Mouse (Mus musculus) right cerebral cortex, postnatal 4 days (tissue): ENCODE measurements around the gene Thbs3.
A peak's percentile ranks its signal among the peaks of the same experiment; 100 is the strongest.

Source experiments
- DNase-seq: peaks from one replicate; pipeline ENCODE4 v3.0.0-alpha.2; 2022

Thbs3 gene

DNA sequence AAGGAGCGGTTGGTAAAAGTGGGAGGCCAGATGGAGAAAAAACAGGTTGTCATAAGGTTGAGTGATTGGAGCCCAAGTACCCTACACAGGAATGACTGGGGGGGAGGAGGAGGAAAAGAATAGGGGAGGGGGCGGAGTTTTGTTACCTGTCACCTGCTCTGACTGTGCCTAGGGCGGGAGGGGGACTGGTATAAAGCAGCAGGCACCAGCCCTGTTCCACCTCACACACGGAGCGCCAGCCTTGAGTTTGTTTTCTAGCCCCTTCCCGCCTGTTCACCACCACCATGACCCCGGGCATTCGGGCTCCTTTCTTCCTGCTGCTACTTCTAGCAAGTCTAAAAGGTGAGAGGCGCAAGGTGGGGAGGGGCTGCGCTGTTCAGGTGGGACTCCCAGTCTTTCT is 13.9 kb downstream of the Thbs3 start, which contains the start of gene Muc1:
Muc1 (plus strand) TSS at position 222 of the 400 bp plus-strand sequence.
- no peak for DNase-seq

DNA sequence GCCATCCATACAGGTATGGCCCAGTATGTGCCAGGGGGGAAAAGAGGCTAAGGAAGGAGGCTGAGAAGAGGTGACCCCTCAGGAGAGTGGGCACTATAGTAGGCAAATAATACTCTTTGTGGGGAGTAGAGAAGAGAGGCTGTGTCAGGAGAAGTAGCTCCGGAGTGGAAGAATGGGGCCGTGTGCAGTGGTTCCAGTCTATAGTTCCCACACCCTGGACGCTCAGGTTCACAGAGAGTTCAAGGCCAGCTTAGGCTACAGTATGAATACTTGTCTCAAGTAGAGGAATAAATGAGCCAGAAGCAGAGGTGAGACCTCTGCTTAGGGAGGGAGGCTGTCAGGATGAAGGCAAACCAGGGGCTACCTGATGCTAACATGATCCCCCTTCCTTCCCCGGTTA is 14.3 kb downstream of the Thbs3 start:
- no peak for DNase-seq

DNA sequence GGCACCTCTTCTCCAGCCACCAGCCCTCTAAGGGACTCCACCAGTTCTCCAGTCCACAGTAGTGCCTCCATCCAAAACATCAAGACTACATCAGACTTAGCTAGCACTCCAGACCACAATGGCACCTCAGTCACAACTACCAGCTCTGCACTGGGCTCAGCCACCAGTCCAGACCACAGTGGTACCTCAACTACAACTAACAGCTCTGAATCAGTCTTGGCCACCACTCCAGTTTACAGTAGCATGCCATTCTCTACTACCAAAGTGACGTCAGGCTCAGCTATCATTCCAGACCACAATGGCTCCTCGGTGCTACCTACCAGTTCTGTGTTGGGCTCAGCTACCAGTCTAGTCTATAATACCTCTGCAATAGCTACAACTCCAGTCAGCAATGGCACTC is 15.6 kb downstream of the Thbs3 start:
- DNase-seq: no peak

DNA sequence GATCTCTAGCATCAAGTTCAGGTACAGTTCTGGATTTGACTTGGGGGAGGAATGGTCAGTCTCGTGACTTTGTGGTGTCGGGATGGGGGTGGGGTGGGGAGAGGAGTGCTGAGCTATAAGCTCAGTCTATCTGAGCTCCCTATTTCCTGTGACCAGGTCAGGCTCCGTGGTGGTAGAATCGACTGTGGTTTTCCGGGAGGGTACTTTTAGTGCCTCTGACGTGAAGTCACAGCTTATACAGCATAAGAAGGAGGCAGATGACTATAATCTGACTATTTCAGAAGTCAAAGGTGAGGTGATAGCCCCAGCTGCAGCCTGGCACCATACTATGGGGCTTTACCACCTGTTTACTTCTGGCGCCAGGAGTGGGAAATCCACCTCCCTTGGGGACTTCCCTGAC is 16.4 kb downstream of the Thbs3 start:
- DNase-seq: no peak

DNA sequence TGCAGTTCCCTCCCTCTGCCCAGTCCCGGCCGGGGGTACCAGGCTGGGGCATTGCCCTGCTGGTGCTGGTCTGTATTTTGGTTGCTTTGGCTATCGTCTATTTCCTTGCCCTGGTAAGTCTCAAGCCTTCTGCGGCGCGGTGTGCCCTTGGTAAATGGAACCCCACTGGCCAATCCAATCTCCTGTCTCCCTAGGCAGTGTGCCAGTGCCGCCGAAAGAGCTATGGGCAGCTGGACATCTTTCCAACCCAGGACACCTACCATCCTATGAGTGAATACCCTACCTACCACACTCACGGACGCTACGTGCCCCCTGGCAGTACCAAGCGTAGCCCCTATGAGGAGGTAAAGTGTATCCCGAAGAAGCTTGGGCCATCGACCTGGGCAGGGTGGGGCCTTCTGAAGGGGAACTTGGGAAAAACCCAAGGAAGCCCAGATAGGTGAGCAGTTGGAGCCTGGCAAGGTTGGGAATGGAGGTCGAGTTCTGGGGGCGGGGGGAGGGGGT is 16.8 kb downstream of the Thbs3 start:
- DNase-seq: no peak

DNA sequence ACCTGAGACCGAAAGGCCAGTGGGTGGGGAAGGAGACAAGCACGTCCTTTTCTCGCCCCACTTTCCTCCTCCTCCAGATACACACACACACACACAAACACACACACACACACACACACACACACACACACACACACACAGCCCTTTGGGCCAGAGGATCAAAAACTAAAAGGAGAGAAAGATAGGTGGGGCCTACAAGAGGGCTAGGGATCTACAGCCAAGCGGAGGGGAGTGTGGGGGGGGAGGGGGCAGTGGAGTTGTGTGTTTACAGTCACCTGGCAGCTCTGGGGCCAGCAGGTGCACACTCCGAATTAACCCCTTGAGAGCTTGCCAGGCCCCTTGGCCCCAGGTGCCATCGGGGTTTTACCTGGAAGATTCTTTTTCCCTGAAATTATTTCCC is 17.6 kb downstream of the Thbs3 start:
- DNase-seq: no peak

DNA sequence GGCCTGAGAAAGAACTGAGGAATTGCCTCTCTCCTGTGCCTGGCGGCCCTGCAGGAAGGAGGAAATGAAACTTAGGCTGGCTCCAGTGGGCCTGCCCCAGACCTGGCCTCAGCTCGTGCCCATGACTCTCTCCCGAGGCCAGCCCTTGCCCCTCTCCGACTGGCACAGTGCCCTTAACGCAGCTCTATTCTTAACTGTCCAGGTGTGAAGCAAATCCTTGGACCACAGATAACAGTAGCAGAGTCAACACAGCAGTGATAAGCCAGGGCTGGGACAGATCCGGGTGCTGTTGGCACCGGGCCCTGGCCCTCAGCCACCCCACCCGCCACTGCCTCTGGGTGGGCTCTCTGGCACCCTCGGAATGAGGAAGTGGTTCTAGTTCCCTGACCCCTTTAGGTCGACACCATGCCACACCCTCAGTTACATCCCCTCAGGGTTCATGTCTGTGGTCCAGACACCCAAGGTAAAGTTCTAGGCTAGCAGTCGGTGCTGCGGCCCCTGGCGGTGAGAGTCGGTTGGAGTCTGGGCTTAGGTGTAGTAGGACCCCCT is 18.7 kb downstream of the Thbs3 start:
- DNase-seq: no peak

DNA sequence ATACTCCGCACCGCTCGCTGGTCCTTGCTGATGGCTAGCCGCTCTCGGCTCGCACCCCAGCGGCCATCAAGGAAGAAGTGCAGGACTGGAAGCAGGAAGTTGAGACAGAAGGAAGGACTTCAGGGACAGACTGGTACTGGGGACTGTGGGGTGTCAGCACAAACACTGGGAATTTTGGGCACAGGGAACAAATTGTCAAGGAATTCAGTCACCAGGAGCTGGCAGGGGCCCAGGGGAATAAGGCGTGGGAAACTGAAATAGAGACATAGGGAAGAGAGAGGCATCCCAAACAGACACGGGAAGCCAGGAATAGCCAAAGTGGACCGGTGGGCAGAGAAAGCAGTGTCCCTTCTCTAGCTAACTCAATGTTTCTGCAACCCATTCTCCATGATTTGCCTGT is 21.5 kb downstream of the Thbs3 start:
- no peak for DNase-seq

DNA sequence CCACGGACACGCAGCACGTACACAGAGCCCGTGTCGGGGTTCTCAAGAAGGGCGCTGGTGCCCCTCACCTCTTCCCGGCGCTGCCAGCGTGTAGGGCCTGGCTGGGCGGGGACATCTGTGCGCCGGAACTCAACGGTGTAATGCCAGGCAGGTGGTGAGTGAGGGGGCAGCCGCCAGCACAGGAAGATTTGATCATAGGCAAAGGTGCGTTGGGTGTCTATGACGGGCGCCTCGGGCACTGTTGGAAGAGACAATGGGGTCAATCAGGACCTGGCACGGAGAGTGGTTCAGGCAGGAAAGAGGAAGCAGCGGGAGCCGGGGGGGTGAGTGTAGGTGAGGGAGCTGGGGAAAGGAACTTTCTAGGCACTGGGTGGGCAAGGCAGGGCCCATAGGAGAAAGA is 22.7 kb downstream of the Thbs3 start:
- DNase-seq: no peak

DNA sequence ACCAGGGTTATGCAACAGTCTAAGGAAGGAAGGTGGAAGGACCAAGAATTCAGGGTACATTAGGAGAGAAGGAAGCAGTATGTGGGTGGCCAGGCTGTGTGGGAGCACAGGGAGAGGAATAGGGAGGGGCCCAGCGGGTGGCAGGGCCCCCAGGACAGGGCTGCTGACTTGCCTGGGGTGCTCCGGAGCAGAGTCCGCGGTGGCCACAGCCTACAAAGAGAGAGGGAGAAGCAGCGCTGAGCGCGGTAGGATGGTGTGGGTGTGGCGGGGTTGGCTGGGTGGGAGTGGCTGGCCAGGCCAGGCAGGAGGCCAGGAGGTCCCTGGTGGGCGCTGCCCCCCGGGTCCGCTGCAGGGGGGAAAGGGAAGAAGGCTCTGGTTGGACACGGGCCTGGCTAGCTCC is 23.5 kb downstream of the Thbs3 start:
- no peak for DNase-seq

DNA sequence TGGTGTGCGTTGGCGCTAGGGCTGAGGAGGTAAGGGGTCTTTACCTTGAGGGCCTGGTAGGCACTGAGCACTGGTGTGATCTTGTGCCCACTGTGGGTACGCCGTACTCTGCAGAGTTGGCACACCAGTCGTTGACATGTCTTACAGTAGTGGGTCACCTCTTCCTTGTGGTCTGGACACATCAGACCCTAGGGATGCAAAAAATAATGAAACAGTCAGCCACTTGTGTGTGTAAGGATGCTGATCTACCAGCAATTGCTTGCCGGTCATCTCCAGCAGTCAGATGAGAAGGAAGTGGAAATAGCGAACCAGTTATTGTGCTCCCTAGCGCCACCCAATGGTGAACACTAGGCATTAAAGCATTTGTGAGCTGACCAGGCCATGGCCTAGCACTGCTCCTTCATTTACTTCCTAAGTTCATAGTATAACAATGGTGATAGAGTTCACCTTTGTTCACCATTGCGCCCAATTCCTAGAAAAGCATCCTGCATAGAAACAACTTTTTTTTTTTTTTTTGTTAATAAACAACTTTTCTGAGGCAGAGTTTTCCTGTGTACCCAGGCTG is 27.4 kb downstream of the Thbs3 start:
- DNase-seq: peak; percentile 72

DNA sequence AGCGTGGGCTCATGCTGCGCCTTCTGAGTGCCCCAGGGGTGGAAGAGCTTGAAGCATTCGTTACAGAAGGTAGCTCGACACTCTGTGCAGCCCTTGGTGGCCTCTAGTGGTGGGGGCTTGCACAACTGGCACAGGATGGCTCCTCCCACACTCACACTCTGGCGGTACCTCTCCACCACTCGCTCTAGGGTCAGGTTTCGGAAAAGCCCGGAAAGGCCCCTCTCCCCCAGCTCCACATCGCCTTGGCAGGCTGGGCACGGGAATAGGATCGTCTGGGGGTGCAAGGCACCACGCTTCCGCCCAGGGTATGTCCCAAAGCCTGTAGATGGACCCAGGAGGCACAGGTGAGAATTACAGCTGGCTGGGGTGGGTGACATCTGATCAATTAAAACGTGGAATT is 28.6 kb downstream of the Thbs3 start:
- peak; percentile 35 for DNase-seq

DNA sequence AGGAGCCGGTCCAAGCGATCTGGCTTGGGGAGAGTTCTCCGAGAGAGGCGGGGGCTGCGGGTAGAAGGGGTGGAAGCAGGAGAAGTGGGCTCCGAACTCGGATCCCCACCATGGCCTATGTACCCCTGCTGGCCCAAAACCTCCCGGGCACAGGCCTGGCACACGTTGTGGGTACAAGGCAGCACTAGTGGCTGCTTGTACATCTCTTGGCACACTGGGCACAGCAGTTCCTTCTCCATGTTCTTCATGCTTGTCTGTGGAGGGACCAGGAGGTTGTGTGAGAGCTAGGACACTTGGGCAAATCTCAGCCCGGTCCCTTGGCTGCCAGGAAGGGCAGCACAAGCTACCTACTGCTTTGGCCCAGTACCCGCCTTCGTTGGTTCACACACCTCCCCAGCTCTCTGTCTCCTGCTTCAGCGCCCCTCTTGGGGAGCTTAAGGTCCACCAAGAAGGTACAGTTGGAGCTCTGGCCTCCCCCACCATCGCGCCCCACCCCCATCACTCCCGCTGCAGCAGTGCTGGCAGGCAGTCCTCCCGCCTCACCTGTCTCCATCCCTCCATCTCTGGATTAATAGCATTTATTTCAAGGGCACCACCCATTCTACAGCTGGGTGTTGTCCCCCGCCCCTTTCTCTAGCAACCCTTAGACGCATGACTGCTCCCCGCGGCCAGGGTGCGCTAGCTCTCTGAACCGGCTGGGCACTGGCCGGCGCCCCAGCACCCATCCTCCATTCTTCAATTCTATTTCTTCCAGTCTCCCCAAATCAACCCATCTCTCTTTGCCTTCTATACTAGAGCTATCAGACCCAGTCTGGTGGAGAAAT is 29.4 kb downstream of the Thbs3 start:
- DNase-seq: no peak

DNA sequence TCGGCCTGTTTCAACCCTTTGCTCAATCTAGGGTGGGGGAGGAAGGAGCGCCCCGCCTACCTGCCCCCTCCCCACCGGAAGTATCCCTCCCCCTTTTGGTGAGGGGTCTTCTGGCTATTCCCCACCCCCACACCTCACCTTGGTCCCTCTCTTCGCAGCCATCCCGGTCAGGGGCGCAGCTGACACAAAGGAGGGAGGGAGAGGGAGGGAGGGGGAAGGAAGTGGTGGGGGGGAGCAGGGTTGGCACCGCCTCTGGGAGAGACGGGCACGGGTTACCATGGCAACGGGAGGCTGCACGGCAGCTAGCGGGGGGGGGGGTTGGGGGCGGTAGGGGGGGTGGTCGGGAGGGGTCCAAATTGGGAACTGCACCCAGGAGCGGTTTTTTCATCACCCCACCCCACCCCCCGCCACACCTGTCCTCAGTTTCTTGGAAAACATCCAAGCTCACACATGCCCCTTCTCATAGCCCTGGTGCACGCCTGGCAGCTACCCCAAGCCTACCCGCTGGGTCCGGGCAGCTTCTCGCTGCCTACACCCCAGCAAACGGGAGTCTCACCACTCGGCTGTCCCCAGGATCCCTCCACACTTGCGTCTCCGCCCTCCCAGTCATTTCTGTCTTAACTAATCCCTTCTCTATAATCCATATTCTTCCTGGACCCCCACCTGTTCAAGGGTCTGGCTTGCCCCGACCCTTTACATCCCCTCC is 30.2 kb downstream of the Thbs3 start:
- DNase-seq: peak; percentile 90

DNA sequence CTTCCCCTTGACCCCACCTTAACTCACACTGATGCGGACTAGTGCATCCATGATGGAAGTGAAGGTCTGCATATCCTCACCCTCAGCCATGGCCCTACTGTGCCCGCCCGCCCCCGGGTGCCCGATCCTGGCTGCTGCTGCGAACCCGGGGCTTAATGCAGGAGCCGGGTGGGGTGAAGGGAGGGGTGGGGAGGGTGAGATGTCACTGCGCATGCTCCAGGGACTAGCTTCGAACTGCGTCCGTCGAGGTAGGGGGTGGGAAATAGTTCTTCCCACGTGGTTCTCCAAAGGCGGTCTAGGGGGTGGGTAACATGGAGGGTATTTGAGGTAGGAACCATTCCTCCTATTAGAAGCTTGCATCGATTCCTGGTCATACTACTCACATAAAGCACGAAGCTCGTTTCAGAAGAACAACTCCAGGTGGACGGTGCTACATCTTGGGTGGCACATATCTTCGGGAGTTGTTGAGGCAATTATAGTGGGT is 30.8 kb downstream of the Thbs3 start, which contains the start of gene Krtcap2:
Krtcap2 (plus strand) TSS at position 279 of the 484 bp plus-strand sequence.
- DNase-seq: peak; percentile 84

DNA sequence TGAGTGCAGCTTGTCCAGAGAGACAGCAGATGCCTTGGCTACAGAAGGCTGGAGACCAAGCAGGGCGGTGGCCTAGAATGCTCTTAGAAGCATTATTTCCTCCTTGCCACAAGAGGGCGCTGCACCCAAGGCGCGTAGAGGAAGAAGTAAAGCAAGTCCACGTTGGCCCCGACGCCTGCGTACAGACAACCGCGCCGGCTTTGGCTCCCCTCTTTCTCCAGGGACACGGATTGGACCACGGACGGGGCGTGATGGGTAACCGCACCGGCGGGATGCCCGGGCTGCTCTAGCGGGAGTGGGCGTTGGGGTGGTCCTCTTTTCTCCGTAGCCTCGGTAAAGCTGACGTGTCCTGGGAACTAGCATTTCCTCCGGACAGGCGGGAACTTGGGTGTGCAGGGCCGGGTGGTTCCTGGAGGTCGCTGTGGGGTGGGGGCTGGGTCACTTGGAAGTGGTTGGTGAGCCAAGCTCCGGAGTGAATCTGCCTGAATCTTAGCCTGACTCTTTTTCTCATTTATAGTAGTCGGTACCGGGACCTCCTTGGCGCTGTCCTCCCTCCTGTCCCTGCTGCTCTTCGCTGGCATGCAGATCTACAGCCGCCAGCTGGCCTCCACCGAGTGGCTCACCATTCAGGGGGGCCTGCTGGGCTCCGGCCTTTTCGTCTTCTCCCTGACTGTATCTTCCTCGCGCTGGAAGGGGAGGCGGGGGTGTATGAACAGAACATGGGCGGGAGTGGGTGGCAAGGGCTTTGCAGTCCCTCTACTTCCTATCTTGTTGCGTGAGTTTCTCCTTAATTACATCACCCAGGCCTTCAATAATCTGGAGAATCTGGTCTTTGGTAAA is 31.5 kb downstream of the Thbs3 start, which contains the start of gene Trim46:
Trim46 (minus strand) TSS at position 49 of the 840 bp plus-strand sequence.
- DNase-seq: peak; percentile 93

DNA sequence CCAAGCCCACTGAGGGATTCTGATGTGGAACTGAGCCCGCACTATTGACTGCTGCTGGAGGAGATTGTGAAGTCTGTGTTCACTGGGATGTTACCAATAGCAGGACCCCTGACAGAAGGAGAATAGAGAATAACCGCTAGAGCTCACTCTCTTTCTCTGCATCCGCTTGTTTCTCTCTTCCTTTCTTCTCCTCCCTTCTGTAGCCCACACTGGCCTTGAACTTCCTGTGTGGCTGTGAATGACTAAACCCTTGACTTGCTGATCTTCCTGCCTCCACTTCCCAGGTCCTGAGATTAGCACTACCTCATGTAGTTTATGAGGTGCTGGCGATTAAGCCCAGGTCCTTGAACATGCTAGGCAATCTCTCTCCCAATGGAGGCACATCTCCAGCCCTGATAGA is 32.5 kb downstream of the Thbs3 start:
- no peak for DNase-seq

DNA sequence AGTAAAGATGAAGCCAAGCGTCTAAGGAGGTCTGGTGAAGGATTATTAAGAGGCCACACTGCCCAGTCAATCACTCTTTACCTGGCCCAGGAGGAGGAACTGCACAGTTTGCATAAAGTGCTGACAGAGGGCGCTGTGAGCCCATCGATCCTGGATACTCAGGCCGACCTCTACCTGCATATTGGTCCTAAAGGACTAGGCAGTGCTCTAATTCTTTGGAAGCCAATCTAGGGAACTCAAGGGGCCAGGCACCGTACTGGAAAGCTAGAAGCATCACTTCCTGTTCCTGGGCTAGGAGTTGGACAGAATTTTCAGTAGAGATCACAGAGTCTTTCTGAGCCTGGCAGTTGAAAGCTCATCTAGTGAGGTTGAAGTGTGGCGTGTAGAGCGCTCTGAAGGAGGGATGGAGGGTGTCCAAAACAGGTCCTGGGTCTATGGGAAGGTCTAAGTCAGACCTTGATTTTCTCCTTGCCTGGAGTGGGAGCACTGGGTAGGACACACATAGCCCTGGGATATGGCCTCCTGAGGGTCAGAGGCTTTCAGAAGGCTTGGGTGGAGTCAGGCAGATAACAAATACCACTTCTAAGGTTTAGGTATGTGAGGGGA is 35.6 kb downstream of the Thbs3 start:
- DNase-seq: peak; percentile 39

DNA sequence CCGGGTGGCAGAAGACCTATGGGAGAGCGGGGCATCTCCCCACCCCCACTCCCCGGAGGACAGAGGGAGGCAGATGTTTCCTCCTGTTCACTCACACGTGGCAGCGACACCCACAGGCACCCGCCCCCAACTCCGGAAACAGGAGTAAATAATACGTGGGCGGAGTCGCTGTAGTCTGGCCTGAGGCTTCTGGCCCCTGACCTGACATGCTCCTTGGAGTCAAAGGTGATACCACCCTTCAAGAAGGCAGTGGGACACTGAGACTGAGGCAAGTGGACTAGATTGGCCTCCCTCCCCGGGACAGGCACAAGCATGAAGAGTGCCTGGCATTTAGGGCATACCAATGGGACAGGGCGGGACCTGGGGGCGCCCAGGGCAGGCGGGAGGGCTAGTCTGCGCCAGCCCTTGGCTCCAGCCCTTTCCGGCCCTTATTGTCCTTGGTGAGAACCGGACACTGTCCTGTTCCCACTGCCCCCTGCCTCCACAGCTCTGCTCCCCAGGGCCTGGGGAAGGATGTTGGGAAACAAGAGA is 36.5 kb downstream of the Thbs3 start:
- DNase-seq: no peak

DNA sequence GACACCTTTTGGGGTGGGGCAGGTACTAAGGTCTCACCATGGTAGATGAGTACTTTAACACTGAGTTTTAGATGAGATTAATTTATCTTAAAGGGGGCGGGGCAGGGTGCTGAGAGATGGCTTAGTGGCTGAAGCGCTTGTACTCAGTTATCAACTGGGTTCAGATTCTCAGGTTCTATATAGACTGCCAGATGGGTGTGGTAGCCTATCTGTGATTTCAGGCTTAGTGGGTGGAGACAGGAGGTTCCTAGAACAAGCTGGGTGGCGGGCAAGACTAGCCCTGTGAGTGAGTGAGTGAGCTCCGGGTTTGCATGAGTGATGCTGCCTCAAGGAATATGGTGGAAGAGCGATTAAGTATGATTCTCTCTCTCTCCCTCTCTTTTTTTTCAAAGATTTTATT is 40.0 kb downstream of the Thbs3 start:
- no peak for DNase-seq

DNA sequence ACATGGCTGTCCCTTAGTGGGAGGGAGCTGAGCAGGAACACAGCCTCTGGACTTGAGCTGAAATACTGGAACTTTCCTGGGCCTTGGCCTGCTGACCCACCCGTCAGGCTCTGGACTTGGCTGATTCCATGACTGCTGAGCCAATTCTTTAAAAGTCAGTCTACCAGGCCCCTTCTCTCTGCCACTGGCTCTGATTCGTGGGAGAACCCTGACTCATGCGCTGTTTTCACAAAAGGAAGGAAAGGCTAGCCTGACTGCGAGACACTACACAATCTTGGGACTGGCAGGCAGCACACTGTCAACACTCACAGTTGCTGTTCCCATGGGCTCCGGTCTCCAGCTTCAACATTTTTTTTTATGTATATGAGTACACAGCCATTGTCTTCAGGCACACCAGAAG is 41.2 kb downstream of the Thbs3 start:
- DNase-seq: no peak

DNA sequence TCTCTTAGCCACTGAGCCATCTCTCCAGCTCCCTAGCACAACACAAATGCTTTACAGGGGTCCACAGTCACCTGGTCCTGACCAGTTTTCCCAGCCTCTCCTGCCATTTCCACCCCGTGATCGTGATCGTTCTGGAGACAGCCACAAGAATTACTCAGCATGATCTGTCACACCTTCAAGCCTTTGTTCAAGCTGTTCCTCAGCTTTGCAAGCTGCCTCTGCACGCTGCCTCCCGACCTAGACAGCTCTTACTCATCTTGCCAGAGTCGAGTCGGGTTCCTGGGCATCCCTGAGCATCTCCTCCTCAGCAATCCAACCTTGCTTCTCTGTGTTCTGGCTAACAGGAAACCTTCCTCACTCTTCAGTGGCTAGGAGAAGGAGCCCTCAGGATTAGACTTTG is 44.1 kb downstream of the Thbs3 start, which contains the start of gene Dpm3:
Dpm3 (plus strand) TSS at position 283 of the 400 bp plus-strand sequence.
- no peak for DNase-seq
